Mouse (Mus musculus) kidney, adult 2 months (tissue): ENCODE measurements at regions not wholly inside any gene's neighbourhood (a gene's known extent, or its start where the extent isn't known, plus 50 kb on each side); places are given as distances from the start of the nearest gene placed in this dataset.

ENCODE experiments used
- CTCF ChIP-seq: fragments of 200-500 bp; conservative IDR thresholded peaks from 2 replicates; pipeline ENCODE4 v1.5.1; 2011; ENCODE audit warnings: low read depth, mild to moderate bottlenecking, control low read depth, low read length, moderate library complexity, mixed read lengths; ENCODE audit not compliant: insufficient read depth, insufficient read length
- POLR2A ChIP-seq: fragments of 200-500 bp; IDR thresholded peaks from one replicate; pipeline ENCODE4 v1.6.1; 2011; ENCODE audit warnings: low read depth, low read length, control low read depth

DNA sequence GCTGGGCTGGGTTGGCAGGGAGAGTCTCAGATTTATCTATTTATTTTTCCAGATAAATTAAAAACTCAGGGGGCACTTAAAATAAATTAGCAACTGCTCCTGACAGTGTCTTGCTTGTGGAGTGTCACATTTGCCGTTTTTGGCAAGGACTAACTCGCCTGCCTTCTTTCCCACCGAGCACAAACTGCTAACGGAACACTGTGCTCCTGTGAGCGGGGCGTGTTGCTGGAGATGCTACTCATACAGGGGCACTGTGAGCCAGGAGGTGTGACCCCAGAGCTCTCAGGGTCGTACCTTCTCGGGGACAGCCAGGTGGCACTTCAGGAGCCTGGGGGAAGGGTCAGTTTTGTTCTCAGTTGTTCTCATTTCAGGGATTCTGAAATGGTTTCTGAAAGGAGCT is 292.6 kb downstream of the Vrk1 start:
- no peak for TF ChIP-seq CTCF
- no peak for TF ChIP-seq POLR2A
